Mouse (Mus musculus): Measurements from ENCODE around the gene Ltb4r1. TPM values are rescaled to one million over a fixed set of nuclear protein-coding genes. Genes with fewer than 3 reads are reported as not detected.
A peak's percentile ranks its signal among the peaks of the same experiment; 100 is the strongest.

Ltb4r1 gene
- polyA plus RNA-seq, 1 experiment from 2014 or later, result 16.4 TPM

GRCm38 (mm10) chr14:55761163-55761562 is 4.6 kb upstream of the Ltb4r1 start, which contains the start of gene Ltb4r2:
Gene Ltb4r2, plus strand, starts transcription at chr14:55761428.
- Histone ChIP-seq H3K4me1 (ENCODE audit: control insufficient read depth, low read depth, low read length) (peaks cover 18% of the 10 kb centered on the region), H3K9me3 (replicated peaks; ENCODE audit: control insufficient read depth, low read length) (no peaks in the 10 kb centered on the region), H3K27me3 (ENCODE audit: control insufficient read depth, insufficient read depth, low read depth, low read length) (peaks cover 30% of the 10 kb centered on the region), H3K9ac (ENCODE audit: low read depth, low read length) (peak within 1 kb of the TSS; percentile 61), H3K4me3 (ENCODE audit: low read depth, low read length) (peak within 1 kb of the TSS; percentile 56), H3K36me3 (ENCODE audit: control insufficient read depth, insufficient read depth) (no peaks in the 10 kb centered on the region), H3K27ac (ENCODE audit: low read length) (peak within 1 kb of the TSS; percentile 35; the same call in 1 of the 2 replicates), H3K4me2 (ENCODE audit: low read depth, low read length) (peak within 1 kb of the TSS; percentile 70)
- ATAC-seq (ENCODE audit: low read depth), result no peak
- 72% methylated on average over 6 of the region's 6 CpGs for WGBS (ENCODE audit: insufficient replicate concordance)

GRCm38 (mm10) chr14:55762001-55762821 is 3.6 kb upstream of the Ltb4r1 start:
- Histone ChIP-seq H3K4me1 (ENCODE audit: control insufficient read depth, low read depth, low read length) (peaks cover 18% of the 10 kb centered on the region), H3K27ac (ENCODE audit: low read length) (peak overlapping the region; percentile 35), H3K9ac (ENCODE audit: low read depth, low read length) (peak overlapping the region; percentile 61), H3K4me2 (ENCODE audit: low read depth, low read length) (peak overlapping the region; percentile 70), H3K4me3 (ENCODE audit: low read depth, low read length) (peak overlapping the region; percentile 56), H3K27me3 (ENCODE audit: control insufficient read depth, insufficient read depth, low read depth, low read length) (peaks cover 34% of the 10 kb centered on the region), H3K36me3 (ENCODE audit: control insufficient read depth, insufficient read depth) (no peaks in the 10 kb centered on the region), H3K9me3 (replicated peaks; ENCODE audit: control insufficient read depth, low read length) (no peaks in the 10 kb centered on the region)
- 0 out of 2 replicates have a peak, but pooled peaks have one; percentile 12 for ATAC-seq (ENCODE audit: low read depth)
- WGBS (ENCODE audit: insufficient replicate concordance), result 2% methylated on average over 77 of the region's 77 CpGs

- Histone ChIP-seq H3K4me1 (ENCODE audit: control insufficient read depth, low read depth, low read length) (peaks cover 24% of the 10 kb centered on the region), H3K4me2 (ENCODE audit: low read depth, low read length) (peak overlapping the region; percentile 70; the same call in 1 of the 2 replicates), H3K36me3 (ENCODE audit: control insufficient read depth, insufficient read depth) (no peaks in the 10 kb centered on the region), H3K27ac (ENCODE audit: low read length) (peak overlapping the region; percentile 35), H3K9ac (ENCODE audit: low read depth, low read length) (no peak overlapping the region), H3K4me3 (ENCODE audit: low read depth, low read length) (no peak overlapping the region), H3K9me3 (replicated peaks; ENCODE audit: control insufficient read depth, low read length) (no peaks in the 10 kb centered on the region), H3K27me3 (ENCODE audit: control insufficient read depth, insufficient read depth, low read depth, low read length) (peaks cover 43% of the 10 kb centered on the region)
- WGBS (ENCODE audit: insufficient replicate concordance), result 29% methylated on average over 7 of the region's 7 CpGs
- ATAC-seq (ENCODE audit: low read depth), result peak; percentile 24; the same call in 1 of the 2 replicates
Observed at GRCm38 (mm10) chr14:55763166-55763565, 2.6 kb upstream of the Ltb4r1 start.

GRCm38 (mm10) chr14:55767519-55768414 is 2.0 kb downstream of the Ltb4r1 start:
- H3K36me3 ChIP-seq (ENCODE audit: control insufficient read depth, insufficient read depth), result no peaks in the 10 kb centered on the region
- peak overlapping the region; percentile 51 for H3K4me3 ChIP-seq (ENCODE audit: low read depth, low read length)
- H3K4me2 ChIP-seq (ENCODE audit: low read depth, low read length), result peak overlapping the region; percentile 65
- ATAC-seq (ENCODE audit: low read depth), result peak; percentile 47
- H3K27me3 ChIP-seq (ENCODE audit: control insufficient read depth, insufficient read depth, low read depth, low read length), result peaks cover 23% of the 10 kb centered on the region
- H3K9me3 ChIP-seq (replicated peaks; ENCODE audit: control insufficient read depth, low read length), result no peaks in the 10 kb centered on the region
- H3K4me1 ChIP-seq (ENCODE audit: control insufficient read depth, low read depth, low read length), result peaks cover 24% of the 10 kb centered on the region
- peak overlapping the region; percentile 55 for H3K9ac ChIP-seq (ENCODE audit: low read depth, low read length)
- H3K27ac ChIP-seq (ENCODE audit: low read length), result no peak overlapping the region
- 11% methylated on average over 52 of the region's 52 CpGs for WGBS (ENCODE audit: insufficient replicate concordance)

GRCm38 (mm10) chr14:55768555-55768954 is 2.8 kb downstream of the Ltb4r1 start:
- Histone ChIP-seq H3K4me2 (ENCODE audit: low read depth, low read length) (peak overlapping the region; percentile 65; the same call in 1 of the 2 replicates), H3K27me3 (ENCODE audit: control insufficient read depth, insufficient read depth, low read depth, low read length) (peaks cover 19% of the 10 kb centered on the region; the same call in 1 of the 2 replicates), H3K4me3 (ENCODE audit: low read depth, low read length) (no peak overlapping the region), H3K27ac (ENCODE audit: low read length) (no peak overlapping the region), H3K36me3 (ENCODE audit: control insufficient read depth, insufficient read depth) (no peaks in the 10 kb centered on the region), H3K4me1 (ENCODE audit: control insufficient read depth, low read depth, low read length) (peaks cover 22% of the 10 kb centered on the region), H3K9ac (ENCODE audit: low read depth, low read length) (no peak overlapping the region), H3K9me3 (replicated peaks; ENCODE audit: control insufficient read depth, low read length) (no peaks in the 10 kb centered on the region)
- ATAC-seq (ENCODE audit: low read depth), result no peak
- 66% methylated on average over 6 of the region's 6 CpGs for WGBS (ENCODE audit: insufficient replicate concordance)

- Histone ChIP-seq H3K4me2 (ENCODE audit: low read depth, low read length) (no peak overlapping the region), H3K4me1 (ENCODE audit: control insufficient read depth, low read depth, low read length) (peaks cover 22% of the 10 kb centered on the region), H3K9me3 (replicated peaks; ENCODE audit: control insufficient read depth, low read length) (no peaks in the 10 kb centered on the region), H3K27me3 (ENCODE audit: control insufficient read depth, insufficient read depth, low read depth, low read length) (peaks cover 16% of the 10 kb centered on the region; the same call in 1 of the 2 replicates), H3K9ac (ENCODE audit: low read depth, low read length) (no peak overlapping the region), H3K4me3 (ENCODE audit: low read depth, low read length) (no peak overlapping the region), H3K36me3 (ENCODE audit: control insufficient read depth, insufficient read depth) (no peaks in the 10 kb centered on the region), H3K27ac (ENCODE audit: low read length) (no peak overlapping the region)
- WGBS (ENCODE audit: insufficient replicate concordance), result 29% methylated on average over 16 of the region's 16 CpGs
- peak; percentile 49 for ATAC-seq (ENCODE audit: low read depth)
Observed at GRCm38 (mm10) chr14:55769087-55769703, 3.4 kb downstream of the Ltb4r1 start.

GRCm38 (mm10) chr14:55776711-55777110 is 10.9 kb downstream of the Ltb4r1 start:
- Histone ChIP-seq H3K36me3 (ENCODE audit: control insufficient read depth, insufficient read depth) (no peaks in the 10 kb centered on the region), H3K27me3 (ENCODE audit: control insufficient read depth, insufficient read depth, low read depth, low read length) (peaks cover under 1% of the 10 kb centered on the region), H3K4me1 (ENCODE audit: control insufficient read depth, low read depth, low read length) (peaks cover 11% of the 10 kb centered on the region), H3K4me3 (ENCODE audit: low read depth, low read length) (no peak overlapping the region), H3K9ac (ENCODE audit: low read depth, low read length) (no peak overlapping the region), H3K27ac (ENCODE audit: low read length) (no peak overlapping the region), H3K4me2 (ENCODE audit: low read depth, low read length) (no peak overlapping the region), H3K9me3 (replicated peaks; ENCODE audit: control insufficient read depth, low read length) (no peaks in the 10 kb centered on the region)
- no peak for ATAC-seq (ENCODE audit: low read depth)
- 49% methylated on average over 7 of the region's 7 CpGs for WGBS (ENCODE audit: insufficient replicate concordance)

- no peak for ATAC-seq (ENCODE audit: low read depth)
- no peak overlapping the region for H3K27ac ChIP-seq (ENCODE audit: low read length)
- WGBS (ENCODE audit: insufficient replicate concordance), result 18% methylated on average over 3 of the region's 3 CpGs
- H3K9me3 ChIP-seq (replicated peaks; ENCODE audit: control insufficient read depth, low read length), result no peaks in the 10 kb centered on the region
- no peak overlapping the region for H3K9ac ChIP-seq (ENCODE audit: low read depth, low read length)
- no peak overlapping the region for H3K4me3 ChIP-seq (ENCODE audit: low read depth, low read length)
- no peak overlapping the region for H3K4me2 ChIP-seq (ENCODE audit: low read depth, low read length)
- H3K27me3 ChIP-seq (ENCODE audit: control insufficient read depth, insufficient read depth, low read depth, low read length), result peaks cover 6% of the 10 kb centered on the region
- peaks cover 11% of the 10 kb centered on the region for H3K4me1 ChIP-seq (ENCODE audit: control insufficient read depth, low read depth, low read length)
- no peaks in the 10 kb centered on the region for H3K36me3 ChIP-seq (ENCODE audit: control insufficient read depth, insufficient read depth)
Observed at GRCm38 (mm10) chr14:55777176-55777575, 11.4 kb downstream of the Ltb4r1 start.
